Mouse (Mus musculus): ENCODE results near the gene Olfr288. TPM values are rescaled to one million over a fixed set of nuclear protein-coding genes. Genes with fewer than 3 reads are reported as not detected.

Olfr288 gene
- total RNA-seq (2023): not detected in 2 replicates

DNA sequence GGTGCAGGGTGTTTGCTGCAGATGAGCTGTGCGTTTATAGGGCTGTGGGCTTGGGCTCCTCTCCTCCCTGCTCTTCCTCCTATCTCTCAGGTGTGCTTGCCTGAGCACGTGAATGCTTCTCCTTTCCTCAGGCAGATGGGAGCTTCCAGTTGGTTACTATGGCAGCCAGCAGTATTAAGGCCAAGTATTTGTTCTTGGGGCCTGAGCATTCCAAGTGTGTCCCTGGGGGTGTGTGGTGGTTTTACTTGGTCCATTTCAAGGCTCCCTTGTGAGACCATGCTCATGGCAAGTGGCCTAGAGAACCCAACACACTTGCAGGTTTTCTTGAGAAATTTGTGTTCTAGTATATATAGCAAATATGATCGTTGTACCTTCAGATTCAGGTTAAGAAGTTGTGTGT is at the start of gene Olfr288:
TSS of gene Olfr288 (minus strand) at position 101 of the 400 bp plus-strand sequence.

GRCm38 (mm10) chr15:98234350-98234749 is 39.0 kb upstream of the Olfr288 start, which contains the start of gene Olfr286:
TSS of gene Olfr286 (minus strand) at chr15:98234450.

GRCm38 (mm10) chr15:98220877-98221276 is 25.5 kb upstream of the Olfr288 start, which contains the start of the genes Gm44579 and Olfr287:
TSS of gene Gm44579 (minus strand) at chr15:98220977.
TSS of gene Olfr287 (minus strand) at chr15:98221056.

DNA sequence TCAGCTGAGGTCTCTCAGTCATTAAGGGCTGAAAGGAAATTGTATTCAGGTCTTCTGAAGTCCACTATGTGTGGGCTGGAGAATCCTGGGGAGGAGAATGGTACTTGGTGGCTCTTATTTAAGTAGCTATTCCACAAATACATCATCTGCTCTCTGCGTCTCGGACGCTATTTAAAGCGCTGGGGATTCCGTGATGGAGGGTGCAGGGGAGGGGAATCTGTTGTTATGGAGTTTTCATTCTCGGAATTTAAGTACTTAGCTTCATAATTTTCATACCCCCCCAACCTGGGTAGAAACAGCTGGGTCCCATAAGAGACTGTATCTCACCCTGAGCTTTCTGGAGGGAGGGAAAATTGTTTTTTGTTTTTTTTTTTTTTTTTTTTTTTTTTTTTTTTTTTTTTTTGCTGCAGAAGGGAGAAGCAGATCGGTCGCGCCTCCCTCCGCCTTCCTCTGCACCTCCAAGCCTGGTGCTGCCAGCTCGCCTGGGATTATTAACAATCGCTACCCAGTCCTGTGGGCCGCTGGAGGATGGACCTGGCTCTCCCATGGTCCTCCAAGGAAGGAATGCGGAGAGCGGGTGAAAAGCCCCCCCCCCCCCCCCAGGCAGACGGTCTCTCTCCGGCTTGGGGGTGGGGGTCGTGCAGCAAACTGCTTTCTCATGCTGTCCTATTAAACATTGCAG is 28.2 kb downstream of the Olfr288 start, which contains the start of gene Ccdc184:
TSS of gene Ccdc184 (plus strand) at position 196 of the 682 bp plus-strand sequence.

GRCm38 (mm10) chr15:98165525-98165924 is 29.8 kb downstream of the Olfr288 start, which contains the start of gene Asb8:
TSS of gene Asb8 (minus strand) at chr15:98165625.

Other genes with a start within 250 kb of the Olfr288 start
- 7.5 and 12.2 TPM in 2 replicates for gene Tmem106c, start 231.3 kb downstream of the Olfr288 start, total RNA-seq (2023)
- gene Col2a1, start 190.8 kb downstream of the Olfr288 start, total RNA-seq (2023): 1.7 and 1.8 TPM in 2 replicates
- gene Pfkm, start 103.0 kb downstream of the Olfr288 start, total RNA-seq (2023): 3.9 and 7.1 TPM in 2 replicates
- 30.1 and 38.9 TPM in 2 replicates for gene Senp1, start 101.8 kb downstream of the Olfr288 start, total RNA-seq (2023)
- gene Asb8, start 29.9 kb downstream of the Olfr288 start, total RNA-seq (2023): 16.8 and 22.2 TPM in 2 replicates
- not detected in 2 replicates for gene Ccdc184, start 28.4 kb downstream of the Olfr288 start, total RNA-seq (2023)
- gene Gm44579, start 25.4 kb upstream of the Olfr288 start, total RNA-seq (2023): not detected in 2 replicates
- gene Olfr287, start 25.5 kb upstream of the Olfr288 start, total RNA-seq (2023): not detected in 2 replicates
- not detected in 2 replicates for gene Olfr286, start 38.9 kb upstream of the Olfr288 start, total RNA-seq (2023)
- gene H1fnt, start 61.8 kb upstream of the Olfr288 start, total RNA-seq (2023): not detected in 2 replicates
- gene Zfp641, start 100.6 kb upstream of the Olfr288 start, total RNA-seq (2023): not detected in 2 replicates
- gene Olfr285, start 121.8 kb upstream of the Olfr288 start, total RNA-seq (2023): not detected in 2 replicates
- not detected in 2 replicates for gene Olfr284, start 145.4 kb upstream of the Olfr288 start, total RNA-seq (2023)
- not detected in 2 replicates for gene Olfr283, start 185.4 kb upstream of the Olfr288 start, total RNA-seq (2023)
- gene Olfr282, start 235.7 kb upstream of the Olfr288 start, total RNA-seq (2023): not detected in 2 replicates